Mouse (Mus musculus): ENCODE measurements around the gene Crat. TPM values are rescaled to one million over a fixed set of nuclear protein-coding genes. Genes with fewer than 3 reads are reported as not detected.
A peak's percentile ranks its signal among the peaks of the same experiment; 100 is the strongest.

The Crat gene
- polyA plus RNA-seq, 1 experiment from 2014 or later, result 23.0 TPM

DNA sequence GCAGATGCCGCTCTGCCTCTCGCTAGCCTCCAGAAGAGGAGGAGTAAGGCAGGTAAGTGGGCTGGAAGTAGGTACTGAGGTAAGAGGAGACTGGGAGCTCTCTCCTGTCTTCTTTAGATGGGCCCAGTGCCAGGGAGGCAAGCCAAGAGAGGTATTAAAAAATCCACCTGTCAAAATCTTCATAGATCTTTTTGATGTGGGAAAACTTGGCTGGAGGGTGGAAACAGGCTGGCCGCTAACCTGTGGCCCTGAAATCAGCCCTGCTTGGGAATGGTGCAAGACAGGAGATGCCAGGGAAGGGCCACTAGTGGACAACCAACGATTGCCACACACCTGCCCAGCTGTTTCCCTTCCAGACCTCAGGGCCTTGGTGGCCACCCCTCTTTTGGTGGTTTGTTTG lies 1.5 kb downstream of the Crat start:
- no peaks in the 10 kb centered on the region for H3K27me3 ChIP-seq
- H3K4me3 ChIP-seq, result peak overlapping the region; percentile 81
- no peak overlapping the region for H3K27ac ChIP-seq (replicated peaks)
- peaks cover 27% of the 10 kb centered on the region for H3K36me3 ChIP-seq
- peak overlapping the region; percentile 75 for H3K4me2 ChIP-seq
- no peak for ATAC-seq (ENCODE audit: low read depth)
- peak overlapping the region; percentile 90 for H3K9ac ChIP-seq
- 85% methylated on average over 4 of the region's 4 CpGs for WGBS
- peaks cover 54% of the 10 kb centered on the region for H3K4me1 ChIP-seq (replicated peaks)
- H3K9me3 ChIP-seq, result no peaks in the 10 kb centered on the region

- H3K36me3 ChIP-seq, result peaks cover 35% of the 10 kb centered on the region
- no peaks in the 10 kb centered on the region for H3K27me3 ChIP-seq
- H3K27ac ChIP-seq (replicated peaks), result no peak overlapping the region
- peak overlapping the region; percentile 75 for H3K4me2 ChIP-seq
- peak overlapping the region; percentile 81; the same call in 1 of the 2 replicates for H3K4me3 ChIP-seq
- H3K4me1 ChIP-seq (replicated peaks), result peaks cover 46% of the 10 kb centered on the region
- ATAC-seq (ENCODE audit: low read depth), result no peak
- peak overlapping the region; percentile 90 for H3K9ac ChIP-seq
- H3K9me3 ChIP-seq, result no peaks in the 10 kb centered on the region
- WGBS, result 79% methylated on average over 16 of the region's 16 CpGs
These were observed 2.3 kb downstream of the Crat start for GRCm38 (mm10) chr2:30413038-30413973.

GRCm38 (mm10) chr2:30409454-30410176 lies 6.0 kb downstream of the Crat start:
- H3K4me3 ChIP-seq, result no peak overlapping the region
- H3K36me3 ChIP-seq, result peaks cover 72% of the 10 kb centered on the region
- H3K4me2 ChIP-seq, result no peak overlapping the region
- H3K27ac ChIP-seq (replicated peaks), result no peak overlapping the region
- H3K4me1 ChIP-seq (replicated peaks), result peaks cover 23% of the 10 kb centered on the region
- whole genome bisulfite sequencing, result 93% methylated on average over 4 of the region's 5 CpGs
- no peaks in the 10 kb centered on the region for H3K27me3 ChIP-seq
- ATAC-seq (ENCODE audit: low read depth), result no peak
- no peak overlapping the region for H3K9ac ChIP-seq
- H3K9me3 ChIP-seq, result no peaks in the 10 kb centered on the region

DNA sequence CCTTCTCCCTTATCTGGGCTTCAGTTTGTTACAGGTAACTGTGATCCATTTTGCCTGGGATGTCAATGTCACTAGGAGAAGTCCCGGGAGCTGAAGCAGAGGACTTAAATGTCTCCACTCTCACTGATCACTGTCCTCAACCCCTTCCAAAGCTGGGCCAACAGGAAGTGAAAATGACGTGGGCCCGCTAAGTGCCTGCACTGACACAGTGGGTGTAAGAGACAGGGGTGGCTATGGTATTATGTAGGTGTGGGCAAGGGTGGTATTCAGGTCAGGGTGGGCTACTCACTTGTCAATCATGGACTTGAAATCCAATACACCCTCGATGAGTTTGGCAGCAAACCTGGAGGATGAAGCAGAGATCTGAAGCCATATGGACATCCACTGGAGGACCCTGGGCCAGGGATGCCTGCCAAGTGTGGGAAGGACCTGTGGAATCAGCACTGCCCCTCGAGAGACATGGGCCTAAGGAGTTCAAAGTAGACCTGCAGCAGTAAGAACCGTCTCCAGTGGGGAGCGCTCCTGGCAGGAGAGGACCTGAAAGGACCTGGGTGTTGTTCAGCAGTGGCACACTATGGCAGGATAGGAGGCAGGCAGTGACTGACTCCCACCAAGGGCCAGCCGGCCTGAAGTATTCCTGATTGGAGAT lies 7.0 kb downstream of the Crat start:
- WGBS, result 92% methylated on average over 8 of the region's 8 CpGs

GRCm38 (mm10) chr2:30407778-30408177 lies 7.8 kb downstream of the Crat start:
- 93% methylated on average over 10 of the region's 10 CpGs for WGBS
- no peak overlapping the region for H3K4me2 ChIP-seq
- ATAC-seq (ENCODE audit: low read depth), result no peak

More for the DNA sequence above, 7.0 kb downstream of the Crat start:
- H3K4me3 ChIP-seq, result no peak overlapping the region
- ATAC-seq (ENCODE audit: low read depth), result no peak
- no peaks in the 10 kb centered on the region for H3K27me3 ChIP-seq
- H3K4me2 ChIP-seq, result no peak overlapping the region
- H3K9ac ChIP-seq, result no peak overlapping the region
- H3K9me3 ChIP-seq, result no peaks in the 10 kb centered on the region
- H3K27ac ChIP-seq (replicated peaks), result no peak overlapping the region
- peaks cover 81% of the 10 kb centered on the region for H3K36me3 ChIP-seq
- peaks cover 12% of the 10 kb centered on the region for H3K4me1 ChIP-seq (replicated peaks)

GRCm38 (mm10) chr2:30407221-30407620 lies 8.4 kb downstream of the Crat start:
- no peak overlapping the region for H3K27ac ChIP-seq (replicated peaks)
- no peak overlapping the region for H3K4me2 ChIP-seq
- no peaks in the 10 kb centered on the region for H3K27me3 ChIP-seq
- no peak overlapping the region for H3K9ac ChIP-seq
- no peaks in the 10 kb centered on the region; the same call in 1 of the 2 replicates for H3K4me1 ChIP-seq (replicated peaks)
- no peak for ATAC-seq (ENCODE audit: low read depth)
- no peaks in the 10 kb centered on the region for H3K9me3 ChIP-seq
- no peak overlapping the region for H3K4me3 ChIP-seq
- WGBS, result 89% methylated on average over 2 of the region's 2 CpGs
- peaks cover 91% of the 10 kb centered on the region for H3K36me3 ChIP-seq

More at GRCm38 (mm10) chr2:30407778-30408177, 7.8 kb downstream of the Crat start:
- Histone ChIP-seq H3K9me3 (no peaks in the 10 kb centered on the region), H3K9ac (no peak overlapping the region), H3K36me3 (peaks cover 89% of the 10 kb centered on the region), H3K27me3 (no peaks in the 10 kb centered on the region), H3K4me3 (no peak overlapping the region), H3K27ac (replicated peaks) (no peak overlapping the region), H3K4me1 (replicated peaks) (peaks cover 4% of the 10 kb centered on the region; the same call in 1 of the 2 replicates)

DNA sequence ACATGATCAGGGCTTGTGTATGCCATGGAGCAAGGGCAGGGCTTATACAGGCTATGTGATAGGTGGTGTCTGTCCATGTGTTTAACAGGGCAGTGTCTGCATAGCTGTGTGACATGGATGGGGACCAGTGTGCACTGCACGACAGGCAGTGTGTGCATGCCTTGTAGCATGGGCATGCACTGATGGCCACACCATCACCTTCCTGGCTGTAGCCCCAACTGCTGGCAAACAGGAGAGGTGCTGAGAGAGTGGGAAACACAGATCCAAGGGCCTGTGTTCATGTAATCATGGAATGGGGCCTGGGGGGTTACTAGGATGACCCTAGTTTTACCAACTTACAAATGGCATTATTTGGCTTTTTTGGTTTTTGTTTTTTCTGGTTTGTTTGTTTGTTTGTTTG lies 11.7 kb downstream of the Crat start:
- H3K9ac ChIP-seq, result no peak overlapping the region
- ATAC-seq (ENCODE audit: low read depth), result no peak
- no peaks in the 10 kb centered on the region for H3K27me3 ChIP-seq
- H3K4me2 ChIP-seq, result no peak overlapping the region
- 86% methylated on average over 1 of the region's 1 CpGs for WGBS
- H3K9me3 ChIP-seq, result no peaks in the 10 kb centered on the region
- peaks cover 19% of the 10 kb centered on the region for H3K4me1 ChIP-seq (replicated peaks)
- no peak overlapping the region for H3K4me3 ChIP-seq
- H3K36me3 ChIP-seq, result peaks cover 92% of the 10 kb centered on the region
- no peak overlapping the region for H3K27ac ChIP-seq (replicated peaks)

DNA sequence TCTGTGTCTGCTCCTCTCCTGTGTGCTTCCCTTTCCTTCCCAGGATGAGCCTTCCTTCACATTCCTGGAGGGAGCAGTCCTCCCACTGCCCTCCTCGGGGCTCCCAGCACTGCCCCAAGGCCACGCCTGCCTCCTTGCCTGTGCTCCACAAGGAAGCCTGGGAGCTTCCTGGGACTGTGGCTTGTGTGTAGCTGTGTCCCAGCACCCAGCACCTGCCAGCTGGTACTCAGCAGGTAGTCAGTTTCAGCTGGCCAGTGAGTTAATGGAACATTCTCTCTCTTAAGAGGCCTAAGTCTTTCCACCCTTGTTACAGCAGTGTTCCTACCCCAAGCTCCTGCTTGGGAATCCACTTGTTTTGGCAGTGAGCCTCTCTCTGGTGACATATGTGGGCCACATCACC lies 12.8 kb downstream of the Crat start:
- no peak overlapping the region for H3K27ac ChIP-seq (replicated peaks)
- no peaks in the 10 kb centered on the region for H3K9me3 ChIP-seq
- H3K36me3 ChIP-seq, result peaks cover 92% of the 10 kb centered on the region
- peaks cover 25% of the 10 kb centered on the region for H3K4me1 ChIP-seq (replicated peaks)
- WGBS, result 68% methylated on average over 2 of the region's 2 CpGs
- no peak for ATAC-seq (ENCODE audit: low read depth)
- no peak overlapping the region for H3K4me2 ChIP-seq
- H3K9ac ChIP-seq, result no peak overlapping the region
- no peak overlapping the region for H3K4me3 ChIP-seq
- H3K27me3 ChIP-seq, result no peaks in the 10 kb centered on the region

- WGBS, result 88% methylated on average over 9 of the region's 9 CpGs
- Histone ChIP-seq H3K27me3 (no peaks in the 10 kb centered on the region), H3K9me3 (no peaks in the 10 kb centered on the region), H3K9ac (no peak overlapping the region), H3K4me3 (no peak overlapping the region), H3K4me1 (replicated peaks) (peaks cover 25% of the 10 kb centered on the region), H3K4me2 (no peak overlapping the region), H3K36me3 (peaks cover 92% of the 10 kb centered on the region), H3K27ac (replicated peaks) (no peak overlapping the region)
- ATAC-seq (ENCODE audit: low read depth), result no peak
These were observed 13.2 kb downstream of the Crat start for GRCm38 (mm10) chr2:30402351-30402826.

DNA sequence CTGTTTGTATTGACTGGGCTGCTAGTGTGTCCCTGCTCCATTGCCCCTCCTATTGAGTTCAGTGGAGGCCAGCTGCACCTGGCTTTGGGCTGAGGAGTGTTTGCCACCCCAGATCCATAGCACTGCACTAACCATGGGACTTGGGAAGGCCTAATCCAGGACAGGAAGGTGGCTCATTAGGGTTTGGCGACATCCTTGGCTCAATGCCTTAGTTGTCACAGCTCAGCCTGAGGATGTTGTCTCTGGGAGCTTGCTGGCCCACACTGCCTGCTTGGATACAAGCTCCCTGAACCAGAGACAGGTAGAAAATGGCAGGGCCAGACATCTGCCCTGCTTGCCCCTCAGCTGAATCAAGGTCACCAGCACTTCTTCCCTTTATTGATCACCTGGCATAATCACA lies 14.0 kb downstream of the Crat start:
- Histone ChIP-seq H3K9me3 (no peaks in the 10 kb centered on the region), H3K9ac (no peak overlapping the region), H3K4me3 (no peak overlapping the region), H3K27ac (replicated peaks) (no peak overlapping the region), H3K4me2 (no peak overlapping the region), H3K27me3 (no peaks in the 10 kb centered on the region), H3K4me1 (replicated peaks) (peaks cover 25% of the 10 kb centered on the region), H3K36me3 (peaks cover 92% of the 10 kb centered on the region)
- 89% methylated on average over 1 of the region's 1 CpGs for WGBS
- no peak for ATAC-seq (ENCODE audit: low read depth)

DNA sequence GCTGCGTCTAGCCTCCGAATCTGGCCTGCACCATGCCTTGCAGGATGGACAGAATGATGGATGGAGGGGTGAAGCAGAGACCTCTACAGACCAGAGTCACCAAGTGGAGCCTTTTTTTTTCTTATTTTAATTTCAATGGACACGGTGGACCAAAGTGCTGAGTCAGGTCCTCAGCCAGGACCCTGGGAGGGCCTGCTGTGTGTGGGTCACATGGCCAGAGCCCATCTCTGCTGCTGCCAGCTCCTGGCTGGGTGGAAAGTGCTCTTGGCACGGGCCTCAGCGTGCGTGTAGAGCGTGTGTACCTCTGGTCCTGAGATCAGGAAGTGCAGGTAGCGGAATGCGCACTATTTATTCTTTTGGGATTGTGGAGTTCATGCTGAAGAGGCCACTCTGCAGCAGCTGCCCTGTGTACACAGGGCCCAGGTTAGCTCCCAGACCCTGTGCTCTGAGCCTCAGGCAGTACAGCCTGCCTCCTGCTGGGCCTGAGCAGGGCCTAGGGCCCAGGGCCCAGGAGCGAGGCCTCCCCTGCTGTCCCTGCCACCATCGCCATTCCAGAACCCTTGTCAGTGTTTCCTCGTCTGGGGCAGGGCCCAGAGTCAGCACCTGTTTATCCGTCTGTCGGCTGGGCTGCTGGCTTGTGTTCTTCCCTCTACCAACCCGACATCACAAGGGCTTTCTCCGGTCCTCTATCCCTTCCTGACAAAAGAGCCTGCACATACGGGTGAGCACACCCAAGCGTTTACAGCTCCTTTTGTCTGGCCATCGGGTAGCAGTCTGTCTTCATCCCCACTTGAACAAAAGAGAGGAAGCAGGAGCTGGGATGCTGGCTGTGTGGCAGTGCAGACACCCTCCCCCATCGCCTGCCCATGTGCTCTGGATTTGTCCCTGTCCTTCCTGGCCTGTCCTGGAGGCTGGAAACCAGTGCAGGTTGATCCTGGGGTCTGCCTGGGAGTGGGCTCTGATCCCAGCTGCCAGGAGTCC lies 16.1 kb downstream of the Crat start:
- Histone ChIP-seq H3K4me2 (no peak overlapping the region), H3K4me1 (replicated peaks) (peaks cover 25% of the 10 kb centered on the region), H3K27me3 (no peaks in the 10 kb centered on the region), H3K4me3 (no peak overlapping the region), H3K36me3 (peaks cover 82% of the 10 kb centered on the region), H3K9me3 (no peaks in the 10 kb centered on the region), H3K27ac (replicated peaks) (peak overlapping the region; percentile 77), H3K9ac (peak overlapping the region; percentile 60)
- WGBS, result 21% methylated on average over 20 of the region's 20 CpGs
- ATAC-seq (ENCODE audit: low read depth), result peak; percentile 68
